Mouse (Mus musculus): ENCODE data around the gene Rbmxl2. TPM values are rescaled to one million over a fixed set of nuclear protein-coding genes. Genes with fewer than 3 reads are reported as not detected.

Rbmxl2 gene
- polyA plus RNA-seq, 1 experiment from 2014 or later = not detected

GRCm38 (mm10) chr7:107237498-107237897 is 28.3 kb downstream of the Rbmxl2 start:
- no peak for ATAC-seq (ENCODE audit: low FRiP score, low TSS enrichment)
- H3K27me3 ChIP-seq (ENCODE audit: control insufficient read depth, insufficient read depth, low read length) = no peaks in the 10 kb centered on the region
- no peak overlapping the region for H3K27ac ChIP-seq (ENCODE audit: low read depth, low read length)
- no peak overlapping the region for H3K4me3 ChIP-seq (ENCODE audit: low read length)
- no peaks in the 10 kb centered on the region for H3K9me3 ChIP-seq (ENCODE audit: control insufficient read depth, low read length)
- H3K4me1 ChIP-seq (ENCODE audit: control insufficient read depth, insufficient read depth, low read length) = no peaks in the 10 kb centered on the region
- 74% methylated on average over 3 of the region's 3 CpGs for WGBS
- H3K9ac ChIP-seq (ENCODE audit: low read depth, low read length) = no peak overlapping the region
- H3K36me3 ChIP-seq (ENCODE audit: control insufficient read depth, insufficient read depth, low read length) = no peaks in the 10 kb centered on the region
- H3K4me2 ChIP-seq (replicated peaks; ENCODE audit: low read depth, low read length) = no peak overlapping the region

- no peaks in the 10 kb centered on the region for H3K4me1 ChIP-seq (ENCODE audit: control insufficient read depth, insufficient read depth, low read length)
- 86% methylated on average over 5 of the region's 5 CpGs for WGBS
- no peak overlapping the region for H3K27ac ChIP-seq (ENCODE audit: low read depth, low read length)
- no peaks in the 10 kb centered on the region for H3K36me3 ChIP-seq (ENCODE audit: control insufficient read depth, insufficient read depth, low read length)
- no peaks in the 10 kb centered on the region for H3K9me3 ChIP-seq (ENCODE audit: control insufficient read depth, low read length)
- H3K4me3 ChIP-seq (ENCODE audit: low read length) = no peak overlapping the region
- no peak overlapping the region for H3K9ac ChIP-seq (ENCODE audit: low read depth, low read length)
- H3K4me2 ChIP-seq (replicated peaks; ENCODE audit: low read depth, low read length) = no peak overlapping the region
- no peak for ATAC-seq (ENCODE audit: low FRiP score, low TSS enrichment)
- no peaks in the 10 kb centered on the region for H3K27me3 ChIP-seq (ENCODE audit: control insufficient read depth, insufficient read depth, low read length)
Observed at GRCm38 (mm10) chr7:107241371-107241883, 32.2 kb downstream of the Rbmxl2 start.

GRCm38 (mm10) chr7:107250211-107250985 is 41.2 kb downstream of the Rbmxl2 start:
- ATAC-seq (ENCODE audit: low FRiP score, low TSS enrichment) = no peak
- no peak overlapping the region for H3K9ac ChIP-seq (ENCODE audit: low read depth, low read length)
- H3K27ac ChIP-seq (ENCODE audit: low read depth, low read length) = no peak overlapping the region
- no peaks in the 10 kb centered on the region for H3K36me3 ChIP-seq (ENCODE audit: control insufficient read depth, insufficient read depth, low read length)
- no peaks in the 10 kb centered on the region for H3K27me3 ChIP-seq (ENCODE audit: control insufficient read depth, insufficient read depth, low read length)
- no peaks in the 10 kb centered on the region for H3K9me3 ChIP-seq (ENCODE audit: control insufficient read depth, low read length)
- 78% methylated on average over 5 of the region's 5 CpGs for WGBS
- no peak overlapping the region for H3K4me2 ChIP-seq (replicated peaks; ENCODE audit: low read depth, low read length)
- no peak overlapping the region for H3K4me3 ChIP-seq (ENCODE audit: low read length)
- no peaks in the 10 kb centered on the region for H3K4me1 ChIP-seq (ENCODE audit: control insufficient read depth, insufficient read depth, low read length)

GRCm38 (mm10) chr7:107253355-107253754 is 44.1 kb downstream of the Rbmxl2 start:
- no peak overlapping the region for H3K4me3 ChIP-seq (ENCODE audit: low read length)
- no peak overlapping the region for H3K9ac ChIP-seq (ENCODE audit: low read depth, low read length)
- H3K36me3 ChIP-seq (ENCODE audit: control insufficient read depth, insufficient read depth, low read length) = no peaks in the 10 kb centered on the region
- H3K27me3 ChIP-seq (ENCODE audit: control insufficient read depth, insufficient read depth, low read length) = no peaks in the 10 kb centered on the region
- no peak overlapping the region for H3K4me2 ChIP-seq (replicated peaks; ENCODE audit: low read depth, low read length)
- 89% methylated on average over 3 of the region's 3 CpGs for WGBS
- no peaks in the 10 kb centered on the region for H3K9me3 ChIP-seq (ENCODE audit: control insufficient read depth, low read length)
- no peak for ATAC-seq (ENCODE audit: low FRiP score, low TSS enrichment)
- no peaks in the 10 kb centered on the region for H3K4me1 ChIP-seq (ENCODE audit: control insufficient read depth, insufficient read depth, low read length)
- no peak overlapping the region for H3K27ac ChIP-seq (ENCODE audit: low read depth, low read length)

GRCm38 (mm10) chr7:107259936-107260335 is 50.7 kb downstream of the Rbmxl2 start:
- WGBS = 70% methylated on average over 5 of the region's 5 CpGs
- Histone ChIP-seq H3K9me3 (ENCODE audit: control insufficient read depth, low read length) (no peaks in the 10 kb centered on the region), H3K27me3 (ENCODE audit: control insufficient read depth, insufficient read depth, low read length) (no peaks in the 10 kb centered on the region), H3K4me1 (ENCODE audit: control insufficient read depth, insufficient read depth, low read length) (no peaks in the 10 kb centered on the region), H3K4me3 (ENCODE audit: low read length) (no peak overlapping the region), H3K4me2 (replicated peaks; ENCODE audit: low read depth, low read length) (no peak overlapping the region), H3K27ac (ENCODE audit: low read depth, low read length) (no peak overlapping the region), H3K36me3 (ENCODE audit: control insufficient read depth, insufficient read depth, low read length) (no peaks in the 10 kb centered on the region), H3K9ac (ENCODE audit: low read depth, low read length) (no peak overlapping the region)
- no peak for ATAC-seq (ENCODE audit: low FRiP score, low TSS enrichment)

Other genes with a start within 250 kb of the Rbmxl2 start
- gene Olfr6, start 245.5 kb upstream of the Rbmxl2 start, polyA plus RNA-seq (2014; fragmentation: Nextera tagmentation; extraction: Ambion mirVana) = not detected in 2 replicates
- not detected in 2 replicates for gene Olfr711, start 234.0 kb upstream of the Rbmxl2 start, polyA plus RNA-seq (2014; fragmentation: Nextera tagmentation; extraction: Ambion mirVana)
- gene Olfr2, start 203.4 kb upstream of the Rbmxl2 start, polyA plus RNA-seq (2014; fragmentation: Nextera tagmentation; extraction: Ambion mirVana) = not detected in 2 replicates
- gene Olfr713, start 178.3 kb upstream of the Rbmxl2 start, polyA plus RNA-seq (2014; fragmentation: Nextera tagmentation; extraction: Ambion mirVana) = not detected in 2 replicates
- gene Olfr714, start 138.5 kb upstream of the Rbmxl2 start, polyA plus RNA-seq (2014; fragmentation: Nextera tagmentation; extraction: Ambion mirVana) = not detected in 2 replicates
- not detected in 2 replicates for gene Olfr17, start 116.2 kb upstream of the Rbmxl2 start, polyA plus RNA-seq (2014; fragmentation: Nextera tagmentation; extraction: Ambion mirVana)
- not detected in 2 replicates for gene Olfr715b, start 99.1 kb upstream of the Rbmxl2 start, polyA plus RNA-seq (2014; fragmentation: Nextera tagmentation; extraction: Ambion mirVana)
- gene Olfr715, start 78.4 kb upstream of the Rbmxl2 start, polyA plus RNA-seq (2014; fragmentation: Nextera tagmentation; extraction: Ambion mirVana) = not detected in 2 replicates
- gene Olfr716, start 71.1 kb upstream of the Rbmxl2 start, polyA plus RNA-seq (2014; fragmentation: Nextera tagmentation; extraction: Ambion mirVana) = not detected in 2 replicates
- gene Nlrp14, start 42.5 kb upstream of the Rbmxl2 start, polyA plus RNA-seq (2014; fragmentation: Nextera tagmentation; extraction: Ambion mirVana) = not detected in 2 replicates
- 4.5 and 4.8 TPM in 2 replicates for gene Syt9, start 161.3 kb downstream of the Rbmxl2 start, polyA plus RNA-seq (2014; fragmentation: Nextera tagmentation; extraction: Ambion mirVana)